Mouse (Mus musculus) urinary bladder, postnatal 36 days (tissue): ENCODE measurements around the gene Shisal1.

Experiments
- DNase-seq, 2 experiments: peaks; one replicate each; pipeline ENCODE4 v3.0.0; 2022; ENCODE audit warnings: low spot score in 2 of 2, mixed read lengths in 1 of 2

The Shisal1 gene

GRCm38 (mm10) chr15:84378734-84379133 is 68.2 kb downstream of the Shisal1 start:
- no peak for DNase-seq

GRCm38 (mm10) chr15:84372801-84373200 is 74.1 kb downstream of the Shisal1 start:
- DNase-seq: no peak

GRCm38 (mm10) chr15:84367402-84367801 is 79.5 kb downstream of the Shisal1 start:
- no peak for DNase-seq

GRCm38 (mm10) chr15:84366574-84366989 is 80.3 kb downstream of the Shisal1 start:
- DNase-seq: no peak

GRCm38 (mm10) chr15:84365675-84366381 is 81.1 kb downstream of the Shisal1 start:
- no peak for DNase-seq

- no peak for DNase-seq
Measured at GRCm38 (mm10) chr15:84364746-84365145, 82.2 kb downstream of the Shisal1 start.

GRCm38 (mm10) chr15:84355081-84355480 is 91.8 kb downstream of the Shisal1 start:
- no peak for DNase-seq

- no peak for DNase-seq
Measured at GRCm38 (mm10) chr15:84351915-84352844, 94.7 kb downstream of the Shisal1 start.

- no peak for DNase-seq
Measured at GRCm38 (mm10) chr15:84351342-84351741, 95.6 kb downstream of the Shisal1 start.

- DNase-seq: no peak
Measured at GRCm38 (mm10) chr15:84349915-84350738, 96.8 kb downstream of the Shisal1 start.

GRCm38 (mm10) chr15:84348769-84349168 is 98.1 kb downstream of the Shisal1 start:
- DNase-seq: no peak

GRCm38 (mm10) chr15:84340926-84341325 is 106.0 kb downstream of the Shisal1 start:
- no peak for DNase-seq

GRCm38 (mm10) chr15:84337599-84337998 is 109.3 kb downstream of the Shisal1 start:
- no peak for DNase-seq

GRCm38 (mm10) chr15:84336281-84336817 is 110.5 kb downstream of the Shisal1 start:
- no peak for DNase-seq

GRCm38 (mm10) chr15:84331066-84331612 is 115.8 kb downstream of the Shisal1 start:
- no peak for DNase-seq

GRCm38 (mm10) chr15:84329940-84330339 is 117.0 kb downstream of the Shisal1 start:
- no peak for DNase-seq
